In the genomic region with DNA sequence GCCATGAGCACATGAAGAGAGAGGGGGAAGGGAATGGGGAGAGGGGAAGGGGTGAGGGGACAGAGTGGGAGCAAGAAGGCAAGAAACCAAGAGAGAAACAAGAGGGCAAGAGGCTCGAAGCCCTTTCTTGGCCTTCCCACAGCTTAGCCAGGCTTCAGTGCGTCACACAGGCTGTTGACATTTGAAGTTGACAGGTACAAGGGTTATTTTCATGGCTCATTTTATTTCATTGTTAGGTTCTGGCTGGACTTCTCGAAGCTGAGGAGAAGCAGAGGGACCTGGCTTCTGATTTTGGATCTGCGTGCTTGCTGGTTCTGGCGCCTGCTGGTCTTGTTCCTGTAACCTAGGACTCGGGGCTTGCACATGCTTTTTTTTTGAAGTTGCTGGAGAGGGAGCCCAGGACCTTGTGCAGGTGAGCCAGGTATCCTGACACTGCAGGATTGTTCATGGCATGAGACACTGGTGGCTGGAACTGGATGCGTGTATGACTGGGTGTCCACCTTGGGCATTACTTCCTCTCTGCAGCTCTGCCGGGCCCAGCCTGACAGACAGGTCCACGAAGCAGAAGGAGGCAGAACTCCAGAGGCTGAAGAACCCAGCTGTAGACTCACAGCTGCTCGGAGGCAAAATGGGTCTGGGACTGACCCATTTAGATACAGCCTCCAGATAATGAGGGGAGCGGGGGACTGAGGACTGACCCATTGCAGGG, we compare ENCODE assay signal across 15 mouse cellular contexts. TPM values are rescaled to one million over a fixed set of nuclear protein-coding genes. Genes with fewer than 3 reads are reported as not detected.
"Had no signal": no experiment of that assay in that cellular context is flagged by ENCODE, and none has a peak within 500 bp of the region (broad histone marks: within the 10 kb centered on the region; RNA-seq: fewer than 3 reads in every experiment).

No protein-coding gene starts in this region.

- H3K36me3 ChIP-seq: limb, embryonic 12.5 days; midbrain, embryonic 12.5 days had no signal

- DNase-seq: kidney, adult 2 months; kidney, postnatal 36 days; layer of hippocampus, adult 9-11 months; liver; lung, postnatal 14 days; thymus, adult 18-20 months; thymus, postnatal 14 days had no signal

- H3K4me1 ChIP-seq: midbrain, embryonic 12.5 days had no signal

- H3K27ac ChIP-seq: kidney, embryonic 15.5 days; limb, embryonic 12.5 days; lung, embryonic 15.5 days; macrophage; midbrain, embryonic 12.5 days had no signal

- ATAC-seq: midbrain, embryonic 16.5 days had no signal

- H3K27me3 ChIP-seq: kidney, embryonic 15.5 days; limb, embryonic 12.5 days; lung, embryonic 15.5 days; megakaryocyte, embryonic 14.5 days; midbrain, embryonic 12.5 days had no signal

- H3K4me3 ChIP-seq: kidney, embryonic 15.5 days; limb, embryonic 12.5 days; lung, embryonic 15.5 days; midbrain, embryonic 12.5 days had no signal

- H3K9ac ChIP-seq: kidney, embryonic 15.5 days; limb, embryonic 12.5 days; lung, embryonic 15.5 days; midbrain, embryonic 12.5 days had no signal

- H3K4me2 ChIP-seq: kidney, embryonic 15.5 days; limb, embryonic 12.5 days; lung, embryonic 15.5 days; midbrain, embryonic 12.5 days had no signal

- H3K9me3 ChIP-seq: kidney, embryonic 15.5 days; limb, embryonic 12.5 days; lung, embryonic 15.5 days; megakaryocyte, embryonic 14.5 days; midbrain, embryonic 12.5 days had no signal

RNA-seq across cellular contexts. Expression of a gene that starts 38.8 kb away (rescaled TPM):
- polyA plus RNA-seq: neural tube, embryonic 14.5 days had no signal
